21 mouse cellular contexts compared by ENCODE assay signal in genomic region chr11:22762236-22762927, GRCm38 (mm10).
A peak's percentile ranks its signal among the peaks of the same experiment; 100 is the strongest.
DNase-seq lines count a peak whose midpoint lies in the region; ATAC-seq and TF ChIP-seq lines count a peak whose summit lies in the region.
"Had no signal": no experiment of that assay in that cellular context is flagged by ENCODE, and none has a peak within 500 bp of the region (broad histone marks: within the 10 kb centered on the region; RNA-seq: fewer than 3 reads in every experiment).

No protein-coding gene starts in this region.

- no peaks in the 10 kb centered on the region for H3K9me3 ChIP-seq in heart, embryonic 11.5 days (replicated peaks; ENCODE audit: control insufficient read depth, low read length)
- H3K9me3 ChIP-seq in CH12.LX (replicated peaks; ENCODE audit: low read length) = peaks cover under 1% of the 10 kb centered on the region
- H3K9me3 ChIP-seq: liver, embryonic 15.5 days; midbrain, embryonic 10.5 days had no signal

- WGBS in heart, embryonic 11.5 days (ENCODE audit: insufficient replicate concordance) = 62% methylated on average over 18 of the region's 18 CpGs

- no peaks in the 10 kb centered on the region for H3K36me3 ChIP-seq in heart, embryonic 11.5 days (ENCODE audit: control insufficient read depth, insufficient read depth, low read length)
- no peaks in the 10 kb centered on the region for H3K36me3 ChIP-seq in CH12.LX (replicated peaks in 1 of 2; ENCODE audit: control insufficient read depth in 1 of 2, insufficient read depth in 1 of 2, low read length in 1 of 2)
- H3K36me3 ChIP-seq: liver, embryonic 15.5 days; midbrain, embryonic 10.5 days had no signal

- DNase-seq in heart, adult 11 months = peak; percentile 78
- peak; percentile 57 for DNase-seq in CH12.LX (ENCODE audit: extremely low read depth)
- peak; percentile 35 to 44 for DNase-seq in thymus, postnatal 10 days (ENCODE audit: low spot score in 2 of 2)
- DNase-seq in urinary bladder, adult 2 months (ENCODE audit: low spot score) = no peak
- DNase-seq in left cerebral cortex, postnatal 36 days (ENCODE audit: low spot score in 2 of 2) = no peak
- no peak for DNase-seq in lung, postnatal 25 days (ENCODE audit: low spot score)
- DNase-seq: adrenal gland, adult 8-10 months; cerebellum, adult 11 months; forebrain, postnatal 0 days; gastrocnemius, adult 2 months; heart, postnatal 4 days; kidney, adult 11 months; kidney, postnatal 10 days; layer of hippocampus, postnatal 36 days; lung, postnatal 10 days had no signal

- no peak for TF ChIP-seq RAD21 in CH12.LX (IDR thresholded peaks at IDR 0.05; ENCODE audit: low read depth, low read length)

- no peak for TF ChIP-seq EP300 in CH12.LX (IDR thresholded peaks at IDR 0.05; ENCODE audit: low read length)

- H3K4me1 ChIP-seq in heart, embryonic 11.5 days (ENCODE audit: control insufficient read depth, insufficient read depth, low read length) = peaks cover 3% of the 10 kb centered on the region; the same call in 1 of the 2 replicates
- peaks cover 36 to 65% of the 10 kb centered on the region in 2 experiments for H3K4me1 ChIP-seq in CH12.LX (ENCODE audit: control insufficient read depth in 1 of 2, insufficient read depth in 2 of 2)

- in situ Hi-C loops in CH12.LX (cut with MboI; ENCODE audit: low pct_ligation_motif_present, low pct_unique_long_range_greater_than_20kb, low sequenced_read_pairs) = no loop called here

- no peak overlapping the region for H3K27ac ChIP-seq in heart, embryonic 11.5 days (ENCODE audit: low read depth, low read length)
- peak overlapping the region; percentile 86 for H3K27ac ChIP-seq in CH12.LX (ENCODE audit: insufficient read depth, low read depth)
- H3K27ac ChIP-seq: gastrocnemius, adult 2 months; hindbrain, postnatal 0 days; layer of hippocampus, adult 2 months; liver, embryonic 15.5 days; midbrain, embryonic 10.5 days had no signal

- intact Hi-C loops in left cerebral cortex, postnatal 36 days (cut with DNase I) = no loop called here

- 0 out of 2 replicates have a peak, but pooled peaks have one; percentile 10 for TF ChIP-seq POLR2A in CH12.LX (IDR thresholded peaks at IDR 0.05; ENCODE audit: low read depth, low read length)

- H3K4me2 ChIP-seq in heart, embryonic 11.5 days = no peak overlapping the region
- peak overlapping the region; percentile 9 for H3K4me2 ChIP-seq in CH12.LX (ENCODE audit: insufficient read depth, low read depth, poor library complexity, severe bottlenecking)
- H3K4me2 ChIP-seq: liver, embryonic 15.5 days had no signal

- dilution Hi-C loops in CH12.LX (cut with MboI; ENCODE audit: extremely low pct_ligation_motif_present, extremely low pct_unique_long_range_greater_than_20kb, low sequenced_read_pairs) = no loop called here

- H3K79me2 ChIP-seq in CH12.LX (replicated peaks; ENCODE audit: control insufficient read depth, extremely low read depth, insufficient read depth, poor library complexity, severe bottlenecking) = no peaks in the 10 kb centered on the region

- no peak overlapping the region for H3K4me3 ChIP-seq in heart, embryonic 11.5 days (ENCODE audit: low read depth, low read length)
- H3K4me3 ChIP-seq in CH12.LX (replicated peaks in 1 of 3; ENCODE audit: low read depth in 2 of 3, low read length in 2 of 3, poor library complexity in 1 of 3) = peak overlapping the region in 1 of 3 experiments; percentile 6
- H3K4me3 ChIP-seq: gastrocnemius, adult 2 months; layer of hippocampus, adult 2 months; liver, embryonic 15.5 days; midbrain, embryonic 10.5 days had no signal

- no peak for TF ChIP-seq CTCF in CH12.LX (conservative IDR thresholded peaks at IDR 0.05 in 1 of 2, IDR thresholded peaks at IDR 0.05 in 1 of 2; ENCODE audit: low read depth in 2 of 2, low read length in 2 of 2)

- no peak overlapping the region for H3K9ac ChIP-seq in heart, embryonic 11.5 days (ENCODE audit: low read depth, low read length)
- H3K9ac ChIP-seq in CH12.LX (ENCODE audit: insufficient read depth, low read depth) = no peak overlapping the region; the same call in 1 of the 2 replicates
- H3K9ac ChIP-seq: forebrain, postnatal 0 days; liver, embryonic 15.5 days had no signal

- H3K27me3 ChIP-seq in heart, embryonic 11.5 days (ENCODE audit: control insufficient read depth, insufficient read depth, low read length) = no peaks in the 10 kb centered on the region
- H3K27me3 ChIP-seq in CH12.LX (replicated peaks) = no peaks in the 10 kb centered on the region
- H3K27me3 ChIP-seq: liver, embryonic 15.5 days had no signal

- ATAC-seq in heart, embryonic 11.5 days (replicated peaks; ENCODE audit: insufficient number of reproducible peaks, low FRiP score, low TSS enrichment) = no peak
- peak; percentile 77 for ATAC-seq in megakaryocyte-erythroid progenitor cell, adult 5-6 weeks (replicated peaks; ENCODE audit: low FRiP score, low TSS enrichment, poor library complexity, severe bottlenecking)
- ATAC-seq: forebrain, postnatal 0 days; hindbrain, postnatal 0 days had no signal

TF ChIP-seq in CH12.LX, 34 proteins besides CTCF, POLR2A, EP300 and RAD21:
- TF ChIP-seq E2F4 (IDR thresholded peaks at IDR 0.05; ENCODE audit: insufficient replicate concordance, low read depth, low read length) = no peak
- no peak for TF ChIP-seq JUN (IDR thresholded peaks at IDR 0.05; ENCODE audit: insufficient read depth, low read depth, low read length)
- peak; percentile 45 for TF ChIP-seq UBTF (IDR thresholded peaks at IDR 0.05; ENCODE audit: low read depth, low read length)
- TF ChIP-seq MAFK (IDR thresholded peaks at IDR 0.05; ENCODE audit: insufficient replicate concordance, low read length) = no peak
- no peak for TF ChIP-seq KAT2A (IDR thresholded peaks at IDR 0.05; ENCODE audit: insufficient replicate concordance, low read length)
- no peak for TF ChIP-seq USF2 (conservative IDR thresholded peaks at IDR 0.05; ENCODE audit: low read depth, low read length)
- TF ChIP-seq GABPA (IDR thresholded peaks at IDR 0.05; ENCODE audit: insufficient replicate concordance, low read depth, low read length) = no peak
- TF ChIP-seq BHLHE40 (IDR thresholded peaks at IDR 0.05; ENCODE audit: low read depth, low read length) = peak; percentile 4; the same call in 1 of the 2 replicates
- no peak for TF ChIP-seq ELF1 (IDR thresholded peaks at IDR 0.05; ENCODE audit: low read depth, low read length)
- TF ChIP-seq TBP (conservative IDR thresholded peaks at IDR 0.05; ENCODE audit: low read depth, low read length) = no peak
- no peak for TF ChIP-seq PAX5 (IDR thresholded peaks at IDR 0.05; ENCODE audit: low read length)
- TF ChIP-seq ZKSCAN1 (IDR thresholded peaks at IDR 0.05; ENCODE audit: borderline replicate concordance, low read depth, low read length) = no peak
- TF ChIP-seq MXI1 (IDR thresholded peaks at IDR 0.05; ENCODE audit: low read depth, low read length) = peak; percentile 18; the same call in 1 of the 2 replicates
- TF ChIP-seq ZNF384 (IDR thresholded peaks at IDR 0.05; ENCODE audit: low read depth, low read length) = peak; percentile 60; the same call in 1 of the 2 replicates
- no peak for TF ChIP-seq HCFC1 (IDR thresholded peaks at IDR 0.05; ENCODE audit: low read depth, low read length)
- no peak for TF ChIP-seq ZMIZ1 (IDR thresholded peaks at IDR 0.05; ENCODE audit: low read depth, low read length)
- no peak; the same call in 1 of the 2 replicates for TF ChIP-seq ETS1 (conservative IDR thresholded peaks at IDR 0.05; ENCODE audit: low read depth, low read length)
- no peak for TF ChIP-seq MYC (IDR thresholded peaks at IDR 0.05; ENCODE audit: low read depth, low read length)
- TF ChIP-seq MAZ (IDR thresholded peaks at IDR 0.05; ENCODE audit: low read depth, low read length) = no peak
- TF ChIP-seq SIN3A (IDR thresholded peaks at IDR 0.05; ENCODE audit: low read length) = no peak
- no peak for TF ChIP-seq CHD1 (IDR thresholded peaks at IDR 0.05; ENCODE audit: low read depth, low read length)
- no peak for TF ChIP-seq MEF2A (IDR thresholded peaks at IDR 0.05; ENCODE audit: borderline replicate concordance, low read depth, low read length)
- TF ChIP-seq POLR2AphosphoS2 (IDR thresholded peaks at IDR 0.05; ENCODE audit: low read depth, low read length) = no peak
- TF ChIP-seq MAX (IDR thresholded peaks at IDR 0.05; ENCODE audit: low read length) = no peak
- TF ChIP-seq USF1 (IDR thresholded peaks at IDR 0.05; ENCODE audit: low read depth, low read length) = no peak

Comparison
In these comparisons a context has a peak if more than half of its experiments do, and no peak if none do; other contexts are left out.
1. DNase-seq: peak in heart, adult 11 months (single experiment), CH12.LX (single experiment) and thymus, postnatal 10 days (2 of 2); none in urinary bladder, adult 2 months (single experiment), left cerebral cortex, postnatal 36 days (0 of 2) and lung, postnatal 25 days (single experiment).